Mouse (Mus musculus) liver, postnatal 0 days (tissue): ENCODE data around the gene Kri1. TPM values are rescaled to one million over a fixed set of nuclear protein-coding genes. Genes with fewer than 3 reads are reported as not detected.

Source experiments
- ATAC-seq: fragments of 200-750 bp; cut with Nextera tagmentation; 2 replicates; pipeline ENCODE4 v1.8.0; 2017; ENCODE audit warnings: mild to moderate bottlenecking, moderate library complexity
- DNase-seq: peaks from one replicate; pipeline ENCODE4 v3.0.0-alpha.2; 2016
- H3K27ac ChIP-seq: fragments of 300-500 bp; sonication (generic); 2 replicates; pipeline ENCODE4 v1.5.1; 2014; ENCODE audit warnings: antibody characterized with exemption, moderate library complexity, mild to moderate bottlenecking, low read depth
- H3K27me3 ChIP-seq: fragments of 300-500 bp; sonication (generic); 2 replicates; pipeline ENCODE4 v1.6.1; 2014; ENCODE audit warnings: low read length, control low read depth, mixed read lengths; ENCODE audit not compliant: insufficient read depth
- H3K36me3 ChIP-seq: fragments of 300-500 bp; sonication (generic); replicated peaks from 2 replicates; pipeline ENCODE4 v1.6.1; 2014; ENCODE audit warnings: mild to moderate bottlenecking, control low read depth, low read length, moderate library complexity, mixed read lengths; ENCODE audit not compliant: insufficient read depth
- H3K4me1 ChIP-seq: fragments of 300-500 bp; sonication (generic); 2 replicates; pipeline ENCODE4 v1.6.1; 2014; ENCODE audit warnings: antibody characterized with exemption, mild to moderate bottlenecking, control low read depth; ENCODE audit not compliant: insufficient read depth
- H3K4me2 ChIP-seq: fragments of 300-500 bp; sonication (generic); 2 replicates; pipeline ENCODE4 v1.6.1; 2014; ENCODE audit warnings: low read depth, mild to moderate bottlenecking, low read length, moderate library complexity, mixed read lengths
- H3K4me3 ChIP-seq: fragments of 300-500 bp; sonication (generic); 2 replicates; pipeline ENCODE4 v1.5.1; 2014; ENCODE audit warnings: low read depth, low read length
- H3K9ac ChIP-seq: fragments of 300-500 bp; sonication (generic); replicated peaks from 2 replicates; pipeline ENCODE4 v1.6.1; 2014; ENCODE audit warnings: mild to moderate bottlenecking, moderate library complexity
- H3K9me3 ChIP-seq: fragments of 300-500 bp; sonication (generic); 2 replicates; pipeline ENCODE4 v1.6.1; 2016; ENCODE audit warnings: mild to moderate bottlenecking, control low read depth, low read length, mixed read lengths
- CTCF ChIP-seq: sonication (generic); IDR thresholded peaks from 2 replicates; pipeline ENCODE4 v1.5.1; 2016; ENCODE audit warnings: antibody characterized with exemption, low read depth
- EP300 ChIP-seq: IDR thresholded peaks from 2 replicates; pipeline ENCODE4 v1.6.1; 2016; ENCODE audit warnings: antibody characterized with exemption, low read depth, mild to moderate bottlenecking
- WGBS: fragments of 180-500 bp; shearing (Covaris S2); extraction: QIAGEN DNeasy Blood & Tissue Kit; methylation state at CpG from one replicate; pipeline ENCODE4 v1.1.7; 2014; ENCODE audit not compliant: insufficient replicate concordance; 5-methylcytosine and 5-hydroxymethylcytosine counted together
- polyA plus RNA-seq: library from polyadenylated mRNA; unstranded; fragments of >200 nt; fragmentation: Nextera tagmentation; extraction: Ambion mirVana; gene quantifications from 2 replicates; pipeline ENCODE4 v1.2.1, GENCODE M21; 2015

Kri1 gene
- polyA plus RNA-seq, 1 experiment from 2014 or later, result 5.3 TPM

GRCm38 (mm10) chr9:21277776-21278175 lies 10.0 kb downstream of the Kri1 start:
- H3K4me2 ChIP-seq, result no peak overlapping the region
- H3K4me1 ChIP-seq, result peaks cover 13% of the 10 kb centered on the region
- TF ChIP-seq CTCF, result no peak
- no peak for TF ChIP-seq EP300
- WGBS, result 79% methylated on average over 5 of the region's 5 CpGs
- H3K9ac ChIP-seq, result no peak overlapping the region
- H3K27ac ChIP-seq, result no peak overlapping the region
- no peak overlapping the region for H3K4me3 ChIP-seq
- no peaks in the 10 kb centered on the region for H3K9me3 ChIP-seq
- ATAC-seq (no peak), DNase-seq (no peak)
- H3K27me3 ChIP-seq, result no peaks in the 10 kb centered on the region
- peaks cover 93% of the 10 kb centered on the region for H3K36me3 ChIP-seq

- DNase-seq (no peak), ATAC-seq (no peak)
- Histone ChIP-seq H3K36me3 (peaks cover 94% of the 10 kb centered on the region), H3K27me3 (no peaks in the 10 kb centered on the region), H3K4me2 (no peak overlapping the region), H3K4me3 (no peak overlapping the region), H3K27ac (no peak overlapping the region), H3K9me3 (no peaks in the 10 kb centered on the region), H3K9ac (no peak overlapping the region), H3K4me1 (peaks cover 13% of the 10 kb centered on the region)
- TF ChIP-seq CTCF, result no peak
- no peak for TF ChIP-seq EP300
- WGBS, result 84% methylated on average over 8 of the region's 8 CpGs
Observed at GRCm38 (mm10) chr9:21276307-21276706, 11.5 kb downstream of the Kri1 start.

- H3K27me3 ChIP-seq, result no peaks in the 10 kb centered on the region
- no peak overlapping the region for H3K4me3 ChIP-seq
- TF ChIP-seq CTCF, result no peak
- no peak for TF ChIP-seq EP300
- WGBS, result 87% methylated on average over 12 of the region's 12 CpGs
- H3K9me3 ChIP-seq, result no peaks in the 10 kb centered on the region
- peaks cover 95% of the 10 kb centered on the region for H3K36me3 ChIP-seq
- H3K4me1 ChIP-seq, result peaks cover 13% of the 10 kb centered on the region
- DNase-seq (no peak), ATAC-seq (no peak)
- H3K9ac ChIP-seq, result no peak overlapping the region
- no peak overlapping the region for H3K4me2 ChIP-seq
- no peak overlapping the region for H3K27ac ChIP-seq
Observed at GRCm38 (mm10) chr9:21275727-21276126, 12.0 kb downstream of the Kri1 start.

GRCm38 (mm10) chr9:21275013-21275710 lies 12.6 kb downstream of the Kri1 start:
- no peaks in the 10 kb centered on the region for H3K27me3 ChIP-seq
- peaks cover 13% of the 10 kb centered on the region for H3K4me1 ChIP-seq
- H3K4me2 ChIP-seq, result no peak overlapping the region
- H3K9ac ChIP-seq, result no peak overlapping the region
- ATAC-seq (peak; percentile 25), DNase-seq (no peak)
- H3K27ac ChIP-seq, result peak overlapping the region; percentile 5; the same call in 1 of the 2 replicates
- no peaks in the 10 kb centered on the region for H3K9me3 ChIP-seq
- H3K36me3 ChIP-seq, result peaks cover 97% of the 10 kb centered on the region
- TF ChIP-seq CTCF, result no peak
- TF ChIP-seq EP300, result no peak
- 71% methylated on average over 7 of the region's 7 CpGs for WGBS
- H3K4me3 ChIP-seq, result no peak overlapping the region

- no peak overlapping the region for H3K4me3 ChIP-seq
- no peaks in the 10 kb centered on the region for H3K9me3 ChIP-seq
- peaks cover 7% of the 10 kb centered on the region for H3K4me1 ChIP-seq
- 64% methylated on average over 3 of the region's 3 CpGs for WGBS
- peak overlapping the region; percentile 44; the same call in 1 of the 2 replicates for H3K27ac ChIP-seq
- no peak overlapping the region for H3K9ac ChIP-seq
- H3K36me3 ChIP-seq, result peaks cover 96% of the 10 kb centered on the region
- H3K27me3 ChIP-seq, result no peaks in the 10 kb centered on the region
- DNase-seq (no peak), ATAC-seq (peak; percentile 12; the same call in 1 of the 2 replicates)
- TF ChIP-seq EP300, result 0 out of 2 replicates have a peak, but pooled peaks have one; percentile 15
- TF ChIP-seq CTCF, result no peak
- no peak overlapping the region for H3K4me2 ChIP-seq
Observed at GRCm38 (mm10) chr9:21274336-21274735, 13.4 kb downstream of the Kri1 start.

GRCm38 (mm10) chr9:21273520-21274228 lies 14.1 kb downstream of the Kri1 start:
- Histone ChIP-seq H3K4me1 (peaks cover 4% of the 10 kb centered on the region; the same call in 1 of the 2 replicates), H3K27me3 (no peaks in the 10 kb centered on the region), H3K9me3 (no peaks in the 10 kb centered on the region), H3K27ac (peak overlapping the region; percentile 44; the same call in 1 of the 2 replicates), H3K36me3 (peaks cover 96% of the 10 kb centered on the region), H3K4me2 (no peak overlapping the region), H3K4me3 (no peak overlapping the region), H3K9ac (no peak overlapping the region)
- ATAC-seq, result no peak
- WGBS, result 78% methylated on average over 7 of the region's 7 CpGs
- no peak for TF ChIP-seq EP300
- TF ChIP-seq CTCF, result no peak
- no peak for DNase-seq
